Mouse (Mus musculus) liver, adult (tissue): ENCODE data around the gene Oat.

Source experiments
- GATA4 ChIP-seq: IDR thresholded peaks from 2 replicates; pipeline ENCODE4 v1.6.1; 2014; ENCODE audit warnings: mild to moderate bottlenecking, low read length; ENCODE audit not compliant: insufficient replicate concordance

The Oat gene

DNA sequence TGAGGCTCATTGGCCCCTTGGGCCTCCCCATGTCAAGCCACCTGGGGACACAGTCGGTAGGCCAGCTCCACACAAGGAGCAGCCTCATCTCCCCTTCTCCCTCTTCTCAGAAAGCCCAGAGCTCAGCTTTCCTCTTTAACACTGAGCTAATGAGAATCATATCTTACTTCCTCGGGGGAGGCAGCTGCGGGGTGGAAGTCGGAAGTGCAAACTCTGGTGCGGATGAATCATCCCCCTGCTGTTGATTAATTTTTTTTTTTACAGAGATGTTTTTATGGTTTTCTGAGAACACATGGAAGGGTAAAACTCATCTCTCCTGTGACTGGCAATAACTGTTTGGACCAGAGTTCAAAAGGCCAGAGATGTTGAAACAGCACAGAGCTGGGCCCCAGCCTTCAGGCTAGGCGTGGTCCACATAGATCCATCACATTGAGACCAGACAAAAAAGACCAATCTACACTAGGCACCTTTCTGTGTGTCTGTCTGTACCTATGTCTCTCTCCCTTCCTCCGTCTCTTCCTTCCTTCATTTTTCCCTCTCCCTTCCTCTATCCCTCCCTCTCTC is 62.7 kb downstream of the Oat start:
- peak; percentile 41; the same call in 1 of the 2 replicates for TF ChIP-seq GATA4

DNA sequence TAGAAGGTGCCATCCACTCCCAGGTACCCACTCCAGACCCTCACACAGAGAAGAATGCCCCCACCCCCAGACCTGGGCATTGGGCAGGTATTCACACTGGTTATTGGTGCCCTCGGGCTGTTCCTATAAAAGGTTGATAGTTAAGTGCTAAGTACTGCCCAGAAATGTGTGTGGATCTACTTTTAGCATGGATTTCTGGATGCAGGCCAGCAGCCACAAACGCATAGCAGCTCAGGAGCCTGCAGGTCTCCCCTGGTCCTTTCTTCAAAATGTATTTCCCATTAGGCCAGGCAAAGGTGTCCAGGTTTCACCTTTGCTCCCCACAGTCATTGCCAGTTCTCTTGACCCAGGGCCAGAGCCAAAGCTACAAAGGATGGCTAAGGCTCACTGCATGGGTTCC is 67.1 kb downstream of the Oat start:
- TF ChIP-seq GATA4 = no peak
